Mouse (Mus musculus) pancreas, adult 10 weeks (tissue): Measurements from ENCODE around the gene Slc38a4. TPM values are rescaled to one million over a fixed set of nuclear protein-coding genes. Genes with fewer than 3 reads are reported as not detected.

Experiments used
- polyA plus RNA-seq: library from polyadenylated mRNA; stranded (reverse); fragments of 350-450 nt; fragmentation: Illumina TruSeq; extraction: RNeasy Lipid Tissue Mini Kit (QIAGEN cat#74804); gene quantifications from one replicate; pipeline ENCODE4 v1.2.3, GENCODE M21; 2015; ENCODE audit warnings: low read depth, low replicate concordance; ENCODE audit not compliant: insufficient read depth

Gene Slc38a4
- polyA plus RNA-seq = 9.2 TPM

DNA sequence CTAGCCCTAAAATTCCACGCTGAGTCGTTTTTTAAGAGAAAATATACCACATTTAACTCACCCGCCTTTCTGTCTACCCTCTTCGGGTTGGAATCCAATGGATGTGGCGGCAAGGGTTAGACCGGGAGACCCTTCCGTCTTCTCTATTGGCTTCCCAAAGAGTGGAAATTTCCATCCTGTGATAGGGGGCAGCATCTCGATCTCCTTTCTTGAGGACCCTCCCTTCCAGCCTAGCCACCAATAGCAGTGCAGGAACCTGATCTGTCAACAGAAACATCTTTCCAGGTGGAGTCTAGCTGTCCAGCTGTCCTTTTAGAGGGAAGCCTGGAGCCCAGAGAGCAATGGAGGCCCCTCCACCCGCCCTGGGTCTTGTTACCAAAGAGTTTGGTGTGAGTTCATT, at the start of gene Slc38a4:
TSS of gene Slc38a4 (minus strand) at position 163 of the 400 bp plus-strand sequence.

Other genes starting within 250 kb of the Slc38a4 start
- gene Pced1b, start 191.2 kb upstream of the Slc38a4 start, polyA plus RNA-seq = 3.0 TPM
- gene Amigo2, start 191.3 kb upstream of the Slc38a4 start, polyA plus RNA-seq = 6.7 TPM